Mouse (Mus musculus) spleen, postnatal 36 days (tissue): ENCODE data around the gene Dock4.

Experiments used
- DNase-seq, 2 experiments: peaks; one replicate each; pipeline ENCODE4 v3.0.0; 2022; ENCODE audit warnings: low spot score in 2 of 2, mixed read lengths in 1 of 2

The Dock4 gene

GRCm38 (mm10) chr12:40445648-40446449 lies at the start of gene Dock4, which contains the start of gene Zfp277:
Gene Dock4, plus strand, starts transcription at chr12:40445952.
Gene Zfp277, minus strand, starts transcription at chr12:40445902.
- peak; percentile 98 for DNase-seq

- no peak for DNase-seq
Measured at GRCm38 (mm10) chr12:40398916-40399315, 46.8 kb upstream of the Dock4 start.

GRCm38 (mm10) chr12:40399386-40399785 lies 46.4 kb upstream of the Dock4 start:
- DNase-seq, result no peak

- DNase-seq, result no peak
Measured at GRCm38 (mm10) chr12:40399812-40400211, 45.9 kb upstream of the Dock4 start.

GRCm38 (mm10) chr12:40414682-40415311 lies 31.0 kb upstream of the Dock4 start:
- no peak for DNase-seq

- DNase-seq, result no peak
Measured at GRCm38 (mm10) chr12:40415312-40415925, 30.3 kb upstream of the Dock4 start.

GRCm38 (mm10) chr12:40417257-40417656 lies 28.5 kb upstream of the Dock4 start:
- no peak for DNase-seq

GRCm38 (mm10) chr12:40424991-40425390 lies 20.8 kb upstream of the Dock4 start:
- no peak for DNase-seq

- no peak for DNase-seq
Measured at GRCm38 (mm10) chr12:40427606-40428005, 18.1 kb upstream of the Dock4 start.

- DNase-seq, result no peak
Measured at GRCm38 (mm10) chr12:40429976-40430375, 15.8 kb upstream of the Dock4 start.

GRCm38 (mm10) chr12:40431075-40431474 lies 14.7 kb upstream of the Dock4 start:
- DNase-seq, result no peak

- no peak for DNase-seq
Measured at GRCm38 (mm10) chr12:40434101-40434500, 11.7 kb upstream of the Dock4 start.

GRCm38 (mm10) chr12:40438049-40438448 lies 7.7 kb upstream of the Dock4 start:
- DNase-seq, result no peak

GRCm38 (mm10) chr12:40445206-40445605 lies 546 bp upstream of the Dock4 start:
- peak in 1 of 2 experiments; percentile 12 for DNase-seq

- peak in 1 of 2 experiments; percentile 10 for DNase-seq
Measured at GRCm38 (mm10) chr12:40446450-40447381, 964 bp downstream of the Dock4 start.

GRCm38 (mm10) chr12:40447561-40448355 lies 2.0 kb downstream of the Dock4 start:
- no peak for DNase-seq

- DNase-seq, result no peak
Measured at GRCm38 (mm10) chr12:40449119-40449795, 3.5 kb downstream of the Dock4 start.

- no peak for DNase-seq
Measured at GRCm38 (mm10) chr12:40456517-40456916, 10.8 kb downstream of the Dock4 start.

- DNase-seq, result no peak
Measured at GRCm38 (mm10) chr12:40458977-40459376, 13.2 kb downstream of the Dock4 start.

GRCm38 (mm10) chr12:40459673-40460265 lies 14.0 kb downstream of the Dock4 start:
- no peak for DNase-seq
